Mouse (Mus musculus): ENCODE data around the gene Fmo9.

The Fmo9 gene

GRCm38 (mm10) chr1:166681745-166682144 lies at the start of gene Fmo9:
Gene Fmo9, minus strand, starts transcription at chr1:166681845.
- no peak for DNase-seq

- DNase-seq = no peak
Measured at GRCm38 (mm10) chr1:166730886-166731285, 49.2 kb upstream of the Fmo9 start.

- no peak for DNase-seq
Measured at GRCm38 (mm10) chr1:166730215-166730614, 48.6 kb upstream of the Fmo9 start.

- DNase-seq = no peak
Measured at GRCm38 (mm10) chr1:166710861-166711260, 29.2 kb upstream of the Fmo9 start.

- DNase-seq = no peak
Measured at GRCm38 (mm10) chr1:166702270-166702912, 20.7 kb upstream of the Fmo9 start.

GRCm38 (mm10) chr1:166669264-166669663 lies 12.4 kb downstream of the Fmo9 start:
- no peak for DNase-seq

GRCm38 (mm10) chr1:166660800-166661199 lies 20.8 kb downstream of the Fmo9 start:
- DNase-seq = no peak

- DNase-seq = no peak
Measured at GRCm38 (mm10) chr1:166647593-166647992, 34.1 kb downstream of the Fmo9 start, which contains the start of gene Gm4847. Gene Gm4847, minus strand, starts transcription at chr1:166647693.
